Mouse (Mus musculus) ovary, adult 18-20 months (tissue): ENCODE data around the gene Il13ra1.

Source experiments
- DNase-seq: peaks from one replicate; pipeline ENCODE4 v3.0.0; 2022; ENCODE audit warnings: low spot score, mixed read lengths

Gene Il13ra1

DNA sequence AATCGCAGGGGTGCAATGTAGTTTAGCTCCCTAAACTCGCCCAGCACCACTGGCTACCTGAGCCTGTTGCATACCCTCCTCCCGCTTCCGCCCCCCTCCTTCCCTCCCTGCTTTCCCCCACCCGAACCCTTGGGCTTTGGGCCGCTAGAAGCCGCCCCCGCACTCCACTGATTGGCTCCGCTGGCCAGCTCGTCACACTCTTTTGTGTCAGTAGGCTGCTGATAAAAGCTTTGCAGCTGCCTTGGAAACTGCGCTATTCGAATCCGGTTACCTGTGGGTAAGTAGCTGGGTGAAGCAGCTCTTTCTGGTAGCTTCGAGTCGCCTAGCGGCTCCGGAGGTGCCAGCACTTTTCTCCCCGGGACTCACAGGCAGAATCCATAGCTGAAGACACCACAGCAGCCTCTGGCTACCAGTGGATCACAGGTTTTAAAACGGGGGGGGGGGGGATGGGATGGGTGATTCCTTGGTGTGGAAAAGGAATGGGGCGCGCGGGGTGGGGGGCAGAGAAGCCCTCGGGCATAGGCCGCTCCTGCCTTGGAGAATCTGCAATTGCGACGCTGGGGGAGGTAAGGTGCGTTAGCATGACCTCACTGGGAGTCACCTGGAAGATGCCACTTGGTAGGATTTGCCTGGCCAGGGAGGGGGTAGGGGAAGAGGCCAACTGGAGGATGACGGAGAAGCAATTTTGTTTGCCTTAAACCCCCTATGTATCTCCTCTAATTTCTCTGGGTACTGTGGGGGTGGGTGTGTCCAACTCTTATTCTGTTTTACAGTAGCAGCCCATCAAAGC is 84.0 kb downstream of the Il13ra1 start, which contains the start of gene Zcchc12:
Zcchc12 (plus strand) TSS at position 169 of the 790 bp plus-strand sequence.
- DNase-seq, result no peak

DNA sequence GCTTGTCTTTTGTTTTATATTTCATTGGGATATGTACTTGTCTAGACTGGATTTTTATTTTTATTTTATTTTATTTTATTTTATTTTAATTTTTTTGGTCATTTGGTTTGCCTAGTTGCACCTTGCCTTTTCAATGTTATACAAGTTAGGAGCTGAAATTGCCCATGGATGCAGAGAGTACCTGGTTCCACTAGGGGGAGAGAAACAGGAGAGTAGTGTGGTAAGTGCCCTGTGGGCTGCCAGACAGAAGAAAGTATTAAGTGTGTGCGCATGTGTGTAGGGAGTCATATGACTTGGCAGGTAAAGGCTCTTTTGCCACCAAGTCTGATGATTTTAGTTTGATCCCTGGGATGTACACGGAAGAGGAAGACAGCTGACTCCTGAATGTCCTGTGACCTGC is 97.6 kb downstream of the Il13ra1 start:
- DNase-seq, result no peak

DNA sequence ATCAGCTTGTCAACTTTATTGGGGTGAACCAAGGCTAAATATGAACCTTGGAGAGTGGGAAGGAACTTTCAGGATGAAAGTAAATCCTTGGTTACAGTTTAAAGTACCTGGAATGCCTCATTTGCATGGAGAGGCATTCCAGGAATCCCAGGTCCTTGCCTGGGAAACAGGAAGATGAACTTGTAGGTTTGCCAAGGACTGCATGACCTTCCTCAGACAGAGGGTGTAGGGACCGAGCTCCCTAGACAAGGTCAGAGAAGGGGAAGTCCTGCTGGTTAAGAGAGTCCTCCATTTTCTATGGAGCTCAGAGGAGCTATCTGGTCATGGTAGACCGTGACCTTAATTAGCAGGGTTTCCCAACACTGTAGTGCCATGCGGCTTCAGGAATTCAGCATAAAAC is 99.3 kb downstream of the Il13ra1 start:
- DNase-seq, result no peak
